Mouse (Mus musculus): ENCODE results near the gene Acot2.
A peak's percentile ranks its signal among the peaks of the same experiment; 100 is the strongest.
"Not testable (repeated sequence)": the region's sequence is repeated elsewhere in the genome, so short reads cannot be mapped to it uniquely, and the experiment has no call there.

Acot2 gene

GRCm38 (mm10) chr12:83987583-83988441 is at the start of gene Acot2:
Acot2 (plus strand) TSS chr12:83987861.
- DNase-seq, result peak; percentile 86 to 90

GRCm38 (mm10) chr12:83938592-83938991 is 49.1 kb upstream of the Acot2 start:
- not testable (repeated sequence) for DNase-seq

GRCm38 (mm10) chr12:83939332-83939731 is 48.3 kb upstream of the Acot2 start:
- DNase-seq, result no peak

- no peak for DNase-seq
Measured at GRCm38 (mm10) chr12:83940031-83940430, 47.6 kb upstream of the Acot2 start.

- DNase-seq, result no peak
Measured at GRCm38 (mm10) chr12:83941938-83942337, 45.7 kb upstream of the Acot2 start.

- peak; percentile 49 to 76 for DNase-seq
Measured at GRCm38 (mm10) chr12:83947260-83947811, 40.3 kb upstream of the Acot2 start.

- no peak for DNase-seq
Measured at GRCm38 (mm10) chr12:83949043-83949442, 38.6 kb upstream of the Acot2 start.

- peak in 1 of 2 experiments; percentile 21 for DNase-seq
Measured at GRCm38 (mm10) chr12:83949776-83950492, 37.7 kb upstream of the Acot2 start.

GRCm38 (mm10) chr12:83950493-83950839 is 37.2 kb upstream of the Acot2 start, which contains the start of gene Riox1:
Riox1 (plus strand) TSS chr12:83950608.
- DNase-seq, result peak; percentile 87 to 89

- DNase-seq, result peak; percentile 50 to 56
Measured at GRCm38 (mm10) chr12:83950840-83951701, 36.6 kb upstream of the Acot2 start.

- no peak for DNase-seq
Measured at GRCm38 (mm10) chr12:83951711-83952575, 35.7 kb upstream of the Acot2 start.

- no peak for DNase-seq
Measured at GRCm38 (mm10) chr12:83958278-83958677, 29.4 kb upstream of the Acot2 start.

GRCm38 (mm10) chr12:83965235-83965634 is 22.4 kb upstream of the Acot2 start:
- DNase-seq, result no peak

GRCm38 (mm10) chr12:83972117-83972516 is 15.5 kb upstream of the Acot2 start:
- DNase-seq, result peak in 1 of 2 experiments; percentile 66

- DNase-seq, result no peak
Measured at GRCm38 (mm10) chr12:83978862-83979261, 8.8 kb upstream of the Acot2 start.

GRCm38 (mm10) chr12:83981615-83982014 is 6.0 kb upstream of the Acot2 start:
- DNase-seq, result no peak

- no peak for DNase-seq
Measured at GRCm38 (mm10) chr12:83984752-83985151, 2.9 kb upstream of the Acot2 start, which contains the start of gene Heatr4. Heatr4 (minus strand) TSS chr12:83984852.

GRCm38 (mm10) chr12:83987242-83987582 is 449 bp upstream of the Acot2 start:
- no peak for DNase-seq

GRCm38 (mm10) chr12:83988483-83988882 is 822 bp downstream of the Acot2 start:
- DNase-seq, result no peak

GRCm38 (mm10) chr12:83989378-83989777 is 1.7 kb downstream of the Acot2 start:
- DNase-seq, result no peak

GRCm38 (mm10) chr12:83997221-83997620 is 9.6 kb downstream of the Acot2 start:
- no peak for DNase-seq

Data from lung, postnatal 4 days (tissue).